Mouse (Mus musculus) thymus, adult 18-20 months (tissue): ENCODE results near the gene Sh2d4b.

ENCODE experiments used
- DNase-seq, 2 experiments: peaks; one replicate each; pipeline ENCODE4 v3.0.0; 2022; ENCODE audit warnings: mixed read lengths in 2 of 2

The Sh2d4b gene

GRCm38 (mm10) chr14:40893196-40893595 lies at the start of gene Sh2d4b:
Gene Sh2d4b (minus strand): TSS chr14:40893266.
- DNase-seq, result no peak

GRCm38 (mm10) chr14:40942429-40942828 lies 49.4 kb upstream of the Sh2d4b start:
- no peak for DNase-seq

DNA sequence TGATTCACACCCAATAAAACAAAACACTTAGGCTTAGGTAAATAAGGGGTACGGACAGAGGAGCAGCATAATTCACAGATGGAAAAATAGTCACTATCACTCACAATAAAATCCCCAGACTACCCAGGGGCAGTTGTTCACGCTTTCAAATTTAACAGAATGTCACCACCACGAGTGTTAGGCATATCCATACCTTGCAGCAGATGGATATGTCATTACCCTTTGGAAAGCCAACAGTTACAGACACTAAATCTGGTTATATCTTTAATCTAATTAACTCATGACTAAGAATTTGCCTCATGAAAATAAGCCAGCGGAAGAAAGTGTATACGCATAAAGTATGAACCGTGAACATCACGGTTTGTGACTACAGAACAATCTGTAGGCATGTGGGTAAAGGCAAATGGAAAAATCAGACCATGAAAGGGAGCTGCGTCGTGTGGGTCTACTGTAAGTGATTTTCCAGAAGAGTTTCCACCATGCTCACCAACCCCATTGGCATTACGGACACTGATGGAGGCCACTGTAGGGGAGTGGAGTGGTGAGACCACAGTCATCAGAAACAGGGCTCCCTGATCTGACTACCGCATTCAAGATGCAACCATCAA lies 45.4 kb upstream of the Sh2d4b start:
- no peak for DNase-seq

- no peak for DNase-seq
Measured at GRCm38 (mm10) chr14:40937052-40937451, 44.0 kb upstream of the Sh2d4b start.

DNA sequence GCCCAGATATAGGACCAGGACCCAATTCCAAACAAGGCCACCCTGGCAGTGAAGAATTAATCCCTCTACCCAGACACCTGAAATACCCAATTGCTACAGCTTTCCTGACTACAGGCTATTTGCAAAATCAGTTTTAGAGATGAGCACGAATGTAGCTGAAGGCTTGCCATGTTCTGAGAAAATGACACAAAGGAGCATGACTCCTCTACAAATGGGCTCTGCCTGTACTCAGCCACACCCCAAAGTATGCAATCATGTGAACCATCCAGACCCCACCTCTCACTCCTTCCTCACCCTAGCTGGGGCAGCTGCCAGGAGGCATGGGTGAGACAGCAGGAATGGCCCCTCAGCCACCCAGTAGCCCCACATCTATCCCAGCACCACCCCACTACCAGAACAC lies 42.4 kb upstream of the Sh2d4b start:
- DNase-seq, result no peak

GRCm38 (mm10) chr14:40935054-40935453 lies 42.0 kb upstream of the Sh2d4b start:
- no peak for DNase-seq

DNA sequence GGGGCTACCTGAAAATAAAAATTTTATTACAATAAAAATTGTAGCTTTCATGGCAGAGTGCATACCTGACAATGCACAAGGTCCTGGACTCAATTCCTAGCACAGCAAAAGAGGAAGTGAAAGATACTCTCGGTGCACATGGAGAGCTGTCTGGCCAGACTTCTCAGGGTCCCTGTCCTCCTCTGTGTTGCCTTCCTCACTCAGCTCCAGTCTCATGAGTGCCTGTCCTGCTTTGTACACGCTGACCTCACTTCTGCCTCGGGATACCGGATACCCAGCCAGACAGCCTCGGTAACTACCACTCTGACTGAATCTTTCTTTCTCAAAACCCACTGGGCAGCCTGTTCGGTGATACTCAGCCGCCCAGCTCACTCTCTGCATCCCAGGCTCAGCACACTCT lies 40.3 kb upstream of the Sh2d4b start:
- no peak for DNase-seq

- no peak for DNase-seq
Measured at GRCm38 (mm10) chr14:40932225-40932624, 39.2 kb upstream of the Sh2d4b start.

GRCm38 (mm10) chr14:40931115-40931829 lies 38.2 kb upstream of the Sh2d4b start:
- DNase-seq, result no peak

DNA sequence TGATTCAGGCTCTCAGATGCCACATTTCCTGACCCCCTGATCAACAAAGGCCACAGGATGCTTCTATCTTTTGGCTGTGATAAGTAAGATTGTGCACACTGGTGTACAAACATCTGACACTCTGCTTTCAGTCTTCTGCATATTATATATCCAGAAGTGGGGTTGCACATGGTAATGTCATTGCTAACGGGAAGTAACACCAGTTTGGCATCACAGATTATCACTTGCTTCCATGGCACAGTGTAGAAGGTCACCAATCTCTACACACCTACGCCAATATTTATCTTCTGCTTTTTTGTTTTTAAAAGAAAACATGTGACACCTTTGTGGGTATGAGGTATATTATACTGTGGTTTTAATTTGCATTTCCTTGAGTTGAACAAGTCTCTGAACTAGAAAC lies 36.9 kb upstream of the Sh2d4b start:
- no peak for DNase-seq

GRCm38 (mm10) chr14:40928897-40929296 lies 35.8 kb upstream of the Sh2d4b start:
- no peak for DNase-seq

DNA sequence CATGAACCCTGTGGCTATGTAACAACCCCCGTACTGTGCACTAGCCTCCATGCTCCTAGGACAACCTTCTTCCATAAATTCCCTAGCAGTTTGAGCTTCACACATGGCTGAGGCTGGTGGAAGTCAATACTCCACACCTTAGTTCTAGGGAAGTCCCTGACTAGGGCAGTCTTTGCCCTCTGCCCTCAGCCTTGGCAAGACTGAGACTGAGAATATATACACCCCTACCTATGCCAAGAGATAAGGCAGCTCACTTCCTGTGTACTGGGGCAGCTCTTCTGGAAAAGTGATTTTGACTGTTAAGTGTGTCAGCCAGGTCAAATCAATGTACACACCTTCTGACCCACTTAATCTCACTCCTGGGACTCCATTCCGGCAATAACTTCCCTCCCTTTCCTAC lies 34.0 kb upstream of the Sh2d4b start:
- peak in 1 of 2 experiments; percentile 23 for DNase-seq

DNA sequence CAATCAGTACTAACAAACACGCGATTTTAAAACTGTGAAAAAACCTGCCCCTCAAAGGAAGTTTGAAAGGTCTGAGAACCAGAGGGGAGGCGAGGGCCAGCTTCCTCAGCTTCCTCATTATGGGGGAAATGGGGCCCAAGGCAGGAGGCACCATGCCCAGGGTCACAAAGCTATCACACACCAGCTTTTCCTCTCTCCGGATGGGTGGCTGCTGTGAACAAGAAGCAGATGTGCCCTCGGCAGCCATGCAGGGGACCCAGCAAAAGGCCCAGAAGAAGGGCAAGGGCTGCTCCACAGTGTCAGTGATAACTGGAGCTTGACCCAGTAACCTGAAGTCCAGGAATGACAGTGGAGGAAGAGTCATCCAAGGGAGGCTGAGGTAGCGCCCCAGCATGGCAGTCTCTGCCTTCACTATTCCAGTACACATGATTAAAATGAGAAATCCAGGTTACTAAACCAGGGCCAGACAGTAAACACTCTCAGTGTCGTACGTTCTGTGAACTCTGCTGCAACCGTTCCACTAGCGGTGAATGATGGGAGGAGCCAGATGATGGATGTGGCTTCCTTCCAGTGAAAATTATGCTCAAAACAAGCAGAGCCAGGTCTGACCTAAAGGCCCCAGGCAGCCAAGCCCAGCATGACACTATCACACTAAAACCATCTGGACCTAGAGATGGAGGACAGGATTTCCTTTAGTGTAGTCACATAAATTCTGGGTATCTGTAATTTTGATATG lies 31.5 kb upstream of the Sh2d4b start:
- no peak for DNase-seq

DNA sequence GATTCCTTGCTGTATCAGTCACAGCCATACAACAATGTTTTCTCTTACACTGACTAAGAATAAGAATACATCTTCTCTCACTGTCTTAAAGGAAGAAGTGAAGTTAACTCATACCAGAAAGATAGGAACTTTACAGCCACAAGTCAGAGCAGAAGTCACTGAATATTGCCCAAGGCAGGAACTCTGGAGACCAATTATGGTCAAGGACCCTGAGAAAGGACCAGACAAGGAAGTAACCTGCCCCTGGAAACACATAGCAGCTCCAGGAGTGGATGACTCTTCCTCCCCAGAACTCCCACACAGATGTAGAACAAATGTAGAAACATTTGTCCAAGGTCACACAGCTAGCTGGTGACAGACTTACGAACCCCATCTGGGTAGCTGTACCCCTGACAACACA lies 28.2 kb upstream of the Sh2d4b start:
- no peak for DNase-seq

DNA sequence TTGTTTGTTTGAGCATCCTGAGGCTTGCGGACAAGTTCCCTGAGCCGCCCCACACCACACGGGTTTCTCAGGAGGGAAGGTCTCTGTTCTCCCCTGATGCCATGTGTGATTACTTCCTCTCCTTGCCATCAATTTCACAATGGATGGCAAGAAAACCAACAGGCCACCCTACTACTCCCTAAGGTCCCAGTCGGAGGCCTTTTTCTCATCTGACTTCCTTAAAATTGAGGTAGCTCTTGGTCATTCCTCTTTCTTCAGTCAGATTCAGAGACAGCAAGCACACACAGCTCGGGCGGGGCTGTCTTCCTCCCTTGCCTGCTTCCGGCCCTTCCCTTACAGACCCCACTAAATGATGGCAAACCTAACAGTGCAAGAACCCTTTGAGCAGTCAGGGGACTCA lies 26.5 kb upstream of the Sh2d4b start:
- DNase-seq, result no peak

DNA sequence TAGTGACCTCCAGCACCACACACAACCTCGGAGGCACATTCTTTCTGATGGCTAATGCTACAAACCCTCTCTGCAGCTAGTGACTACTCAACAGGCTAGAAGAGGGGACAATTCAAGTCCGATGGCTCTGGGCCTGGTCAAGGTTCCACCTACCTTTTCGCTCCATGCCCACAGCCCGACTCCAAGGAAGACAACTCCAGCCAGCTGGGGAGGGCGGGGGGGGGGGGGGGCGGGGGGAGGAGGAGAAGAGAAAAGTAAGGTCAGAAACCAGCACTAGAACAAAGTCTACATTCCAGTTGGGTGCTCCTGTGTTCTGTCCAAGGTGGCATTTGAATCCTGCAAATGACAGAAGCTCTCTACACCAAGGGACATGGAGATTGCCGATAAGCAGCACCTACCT lies 25.4 kb upstream of the Sh2d4b start:
- no peak for DNase-seq

- DNase-seq, result peak; percentile 71 to 74
Measured at GRCm38 (mm10) chr14:40917632-40918031, 24.6 kb upstream of the Sh2d4b start.

GRCm38 (mm10) chr14:40916667-40917066 lies 23.6 kb upstream of the Sh2d4b start:
- no peak for DNase-seq

- no peak for DNase-seq
Measured at GRCm38 (mm10) chr14:40915838-40916237, 22.8 kb upstream of the Sh2d4b start.

DNA sequence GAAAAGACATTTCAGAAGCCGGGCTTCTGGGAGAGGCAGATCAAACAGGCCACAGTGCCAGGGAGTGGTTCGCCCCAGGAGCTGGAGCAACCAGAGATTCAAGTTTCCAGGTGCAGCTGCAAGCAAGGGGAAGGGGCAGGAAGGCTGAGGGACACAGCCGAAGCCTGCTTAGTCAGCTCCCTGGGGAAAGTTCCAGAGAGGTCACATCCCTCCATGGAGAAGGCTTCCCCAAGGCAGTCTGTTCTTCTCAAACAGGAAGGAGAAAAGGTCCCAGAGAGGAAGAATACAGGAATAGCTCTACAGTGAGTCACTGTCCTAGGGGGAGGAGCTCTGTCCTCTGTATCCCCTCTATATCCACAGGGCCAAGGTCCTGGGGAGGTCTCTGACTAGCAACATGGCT lies 21.6 kb upstream of the Sh2d4b start:
- no peak for DNase-seq

DNA sequence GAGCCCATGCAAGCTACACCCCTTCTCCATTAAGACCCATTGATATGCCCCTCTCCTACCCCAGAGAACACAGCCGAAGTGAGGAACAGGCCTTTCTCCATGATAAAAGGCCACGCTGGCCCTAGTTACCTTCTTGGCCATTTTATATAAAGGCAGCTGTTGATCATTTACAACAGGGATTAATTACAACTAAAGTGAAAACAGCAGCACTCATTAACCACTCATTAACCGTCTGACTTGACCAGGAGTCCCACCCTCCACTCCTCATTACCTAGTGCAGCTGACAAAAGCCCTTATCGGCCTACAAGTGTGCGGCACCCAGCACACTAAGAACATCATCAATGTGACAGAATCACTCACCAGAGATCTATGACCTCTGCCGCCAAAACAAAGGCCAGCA lies 20.6 kb upstream of the Sh2d4b start:
- DNase-seq, result no peak

DNA sequence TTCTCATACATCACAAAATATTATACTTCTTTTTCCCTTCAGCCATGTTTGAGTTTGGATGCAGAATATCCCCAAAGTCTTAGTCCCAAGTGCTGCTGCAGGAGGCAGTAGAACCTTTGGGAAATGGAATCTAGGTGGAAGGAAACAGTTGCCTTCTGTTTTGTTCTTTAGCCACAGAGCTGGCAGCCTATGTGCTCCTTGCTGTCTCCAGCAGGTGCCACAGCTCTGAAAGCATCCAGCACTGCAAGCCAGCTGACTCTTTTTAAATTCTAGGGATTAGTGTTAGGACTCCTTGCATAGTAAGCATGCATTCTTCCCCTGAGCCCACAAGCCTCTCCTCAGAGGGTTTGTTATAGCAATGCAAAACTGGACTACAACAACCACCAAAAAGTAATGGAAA lies 18.5 kb upstream of the Sh2d4b start:
- no peak for DNase-seq

- DNase-seq, result no peak
Measured at GRCm38 (mm10) chr14:40908763-40909162, 15.7 kb upstream of the Sh2d4b start.

DNA sequence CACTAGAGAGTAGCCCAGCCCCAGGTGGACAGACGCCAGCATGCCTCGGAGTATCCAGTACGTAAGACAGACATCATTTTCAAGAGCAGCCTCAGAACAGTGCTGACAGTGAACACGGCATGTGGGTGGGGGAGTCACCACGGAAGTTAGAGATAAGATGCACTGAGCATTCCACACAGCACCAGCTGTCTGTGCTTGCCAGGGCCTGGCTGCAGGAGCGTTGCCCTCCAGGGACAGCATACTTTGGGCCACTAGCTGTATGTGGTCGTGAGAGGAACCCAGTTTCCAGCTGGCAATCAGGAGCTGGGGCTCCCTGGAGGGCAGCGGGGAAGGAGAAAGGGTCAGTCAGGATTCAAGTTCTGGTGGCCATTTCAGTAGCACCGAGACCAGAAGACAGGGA lies 13.7 kb upstream of the Sh2d4b start:
- DNase-seq, result no peak
